Mouse (Mus musculus) kidney, postnatal 36 days (tissue): ENCODE data around the gene Cisd1.

Source experiments
- DNase-seq, 2 experiments: peaks; one replicate each; pipeline ENCODE4 v3.0.0; 2021 to 2022; ENCODE audit warnings: mixed read lengths in 2 of 2

The Cisd1 gene

DNA sequence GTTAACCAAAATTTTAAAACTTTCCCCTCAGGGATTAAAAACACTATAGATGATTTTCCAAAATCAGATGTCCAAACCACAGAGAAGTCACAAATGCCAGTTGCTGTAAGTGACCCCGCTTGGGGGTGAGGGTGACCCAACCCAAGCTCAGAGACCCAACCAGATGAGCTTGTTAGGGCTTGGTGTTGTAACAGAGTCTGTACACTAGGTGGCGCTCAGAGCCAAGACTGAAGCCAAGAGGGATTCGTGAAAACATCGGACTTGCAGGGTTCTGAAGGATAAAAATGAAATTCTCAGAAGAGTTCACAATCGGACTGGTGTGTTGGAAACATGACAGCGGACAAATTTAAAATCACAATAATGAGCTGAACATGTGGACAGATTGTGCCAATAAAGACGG is 18.0 kb downstream of the Cisd1 start:
- DNase-seq: peak; percentile 68 to 84

DNA sequence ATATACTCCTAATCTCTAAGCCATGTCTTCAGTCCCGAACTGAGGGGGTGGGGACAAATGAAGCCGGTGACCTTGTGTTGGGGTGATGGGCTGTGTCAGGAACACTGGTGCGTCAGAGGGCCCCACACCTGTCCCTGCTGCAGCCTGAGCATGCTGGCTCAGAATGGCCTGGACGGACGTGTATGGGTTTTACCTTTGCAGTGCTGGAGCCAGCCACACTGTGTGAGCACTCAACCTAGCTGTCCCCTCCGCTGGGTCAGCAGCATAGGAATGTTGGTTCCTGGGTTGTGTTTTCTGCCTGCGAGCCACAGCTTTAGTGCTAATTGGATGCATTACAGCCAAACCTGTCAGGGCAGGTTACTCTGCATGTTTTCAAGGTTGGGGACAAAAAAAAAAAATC is 18.6 kb downstream of the Cisd1 start:
- peak in 1 of 2 experiments; percentile 31 for DNase-seq

DNA sequence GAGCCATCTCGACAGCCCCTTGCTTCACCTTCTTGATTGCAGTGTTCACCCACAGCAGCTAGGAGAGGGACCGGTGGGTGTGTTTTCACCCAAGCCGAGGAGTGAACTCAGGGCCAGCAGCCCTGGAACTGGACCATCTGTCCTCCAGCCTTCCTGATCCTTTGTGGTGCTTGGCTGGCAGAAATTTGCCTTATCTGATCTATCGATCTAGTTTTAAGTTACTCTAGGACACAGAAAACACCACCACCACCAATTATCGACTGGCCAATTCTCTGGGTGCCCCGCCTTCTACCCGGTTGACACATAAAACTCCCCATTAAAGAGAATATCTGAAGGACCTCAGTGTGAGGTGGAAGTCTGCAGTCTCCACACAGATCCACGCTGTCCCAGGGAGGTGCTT is 21.1 kb downstream of the Cisd1 start:
- no peak for DNase-seq

DNA sequence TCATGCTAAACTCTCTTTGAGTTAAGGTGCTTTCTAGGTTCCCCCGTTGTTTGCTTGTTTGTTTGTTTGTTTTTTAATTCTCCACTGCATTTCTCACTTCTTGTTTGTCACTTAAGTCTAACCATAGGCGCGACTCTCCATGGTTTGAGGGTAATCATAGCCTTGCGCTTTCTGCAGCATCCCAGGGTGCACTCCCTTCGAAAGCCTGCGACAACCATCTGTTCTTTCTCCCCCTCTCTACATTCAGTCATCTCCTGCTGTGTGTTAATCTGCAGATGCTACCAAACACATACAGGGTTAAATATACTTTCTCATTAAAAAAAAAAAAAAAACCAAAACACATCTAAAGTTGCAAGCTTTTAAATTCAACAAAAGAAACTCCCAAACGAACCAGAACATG is 28.3 kb downstream of the Cisd1 start:
- no peak for DNase-seq

DNA sequence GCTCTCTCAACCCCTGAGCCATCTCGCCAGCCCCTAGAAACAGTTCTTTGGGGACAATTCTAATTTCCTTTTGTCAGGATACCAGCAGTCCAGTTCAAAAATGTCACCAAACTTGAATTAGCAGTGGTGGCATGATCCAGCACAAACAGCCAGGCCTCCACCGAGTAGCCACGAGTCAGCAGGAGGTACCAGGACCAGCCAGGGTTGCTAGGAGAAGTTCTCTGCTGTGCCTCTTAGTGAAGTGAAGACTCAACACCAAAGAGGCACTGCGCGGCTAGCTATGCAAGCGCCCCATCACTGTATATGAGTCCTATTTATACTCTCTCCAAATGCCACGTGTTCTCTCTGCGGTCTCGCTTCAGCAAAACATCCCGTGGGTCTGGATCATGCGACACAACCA is 28.7 kb downstream of the Cisd1 start:
- no peak for DNase-seq

DNA sequence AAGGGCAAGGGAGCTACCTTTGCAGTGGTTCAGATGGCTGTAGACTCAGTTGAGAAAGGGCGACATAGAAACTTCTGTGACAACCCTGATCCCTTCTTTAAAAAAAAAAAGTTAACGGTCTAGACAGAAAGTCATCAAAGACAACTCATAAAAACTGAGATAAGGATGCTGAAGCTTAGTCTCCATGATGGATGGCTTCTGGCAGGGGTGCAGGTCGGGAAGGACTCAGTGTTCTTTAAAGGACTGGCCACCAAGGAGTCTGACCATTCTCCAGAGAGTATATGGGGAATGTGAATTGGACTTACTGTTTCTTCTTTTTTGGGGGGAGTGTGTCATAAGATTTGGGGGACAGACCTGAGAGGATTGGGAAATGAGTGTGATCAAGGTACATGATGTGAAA is 30.2 kb downstream of the Cisd1 start:
- DNase-seq: no peak

DNA sequence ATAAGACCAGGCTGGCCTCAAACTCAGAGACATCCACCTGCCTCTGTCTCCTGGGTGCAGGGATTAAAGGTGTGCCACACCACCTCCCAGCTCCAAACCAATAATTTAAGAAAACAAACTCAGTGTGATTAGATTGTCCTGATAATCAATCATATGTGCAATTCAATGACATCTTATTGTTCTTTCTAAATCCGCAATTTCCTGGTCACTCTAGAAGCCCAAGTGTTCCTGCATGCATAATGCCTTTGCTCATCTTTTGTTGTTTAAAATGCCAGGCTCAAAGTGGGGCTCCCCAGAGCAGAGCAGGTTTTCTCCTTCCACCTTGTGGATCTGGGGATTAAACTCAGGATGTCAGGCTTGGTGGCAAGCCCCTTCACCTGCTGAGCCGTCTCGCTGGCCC is 34.5 kb downstream of the Cisd1 start:
- no peak for DNase-seq

DNA sequence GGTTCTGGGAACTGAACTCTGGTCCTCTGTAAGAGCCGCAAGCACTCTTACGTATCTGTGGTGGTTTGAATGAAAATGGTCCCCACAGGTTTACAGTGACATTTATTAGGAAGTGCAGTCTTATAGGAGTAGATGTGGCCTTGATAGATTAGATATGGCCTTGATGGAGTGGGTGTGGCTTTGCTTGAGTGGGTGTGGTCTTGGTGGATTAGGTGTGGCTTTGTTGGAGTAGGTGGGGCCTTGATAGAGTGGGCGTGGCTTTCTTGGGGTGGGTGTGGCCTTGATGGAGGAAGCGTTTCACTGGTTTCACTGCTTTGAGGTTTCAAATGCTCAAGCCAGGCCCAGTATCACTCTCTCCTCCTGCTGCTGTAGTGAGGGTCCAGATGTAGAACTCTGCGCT is 36.6 kb downstream of the Cisd1 start:
- no peak for DNase-seq

DNA sequence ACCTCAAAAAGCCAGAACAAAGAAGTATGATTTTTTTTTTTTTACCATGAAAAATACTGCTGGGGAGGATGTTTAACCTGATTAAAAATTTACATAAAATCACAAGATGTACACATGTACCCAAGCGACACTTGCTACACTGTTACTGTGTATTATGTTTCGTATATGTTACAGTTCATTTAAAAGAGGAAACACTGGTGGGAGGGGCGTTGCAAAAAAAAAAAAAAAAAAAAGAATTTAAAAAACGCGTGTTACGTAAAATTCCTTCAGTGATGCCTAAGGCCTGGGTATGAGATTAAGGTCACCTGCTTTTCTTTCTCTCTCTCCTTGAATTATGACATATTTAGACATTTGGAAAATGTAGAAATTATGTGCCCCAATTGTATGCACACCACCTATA is 38.0 kb downstream of the Cisd1 start:
- DNase-seq: no peak

DNA sequence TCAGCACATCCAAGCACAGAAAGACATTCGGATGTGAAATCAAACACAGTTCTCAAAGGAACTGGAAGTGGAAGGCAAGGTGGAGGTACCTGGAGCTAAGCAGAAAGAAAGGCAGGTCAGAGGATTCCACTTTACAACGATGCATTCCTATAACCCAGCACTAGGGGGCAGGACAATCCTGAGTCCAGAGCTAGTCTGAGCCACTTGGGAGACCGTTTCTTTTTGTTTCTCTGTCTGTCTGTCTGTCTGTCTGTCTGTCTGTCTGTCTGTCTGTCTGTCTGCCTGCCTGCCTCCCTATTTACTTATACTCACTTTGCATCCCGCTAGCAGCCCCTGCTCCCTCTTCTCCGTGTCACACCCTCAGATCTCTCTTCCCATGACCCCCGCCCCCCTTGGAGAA is 38.6 kb downstream of the Cisd1 start:
- peak; percentile 61 to 76 for DNase-seq

DNA sequence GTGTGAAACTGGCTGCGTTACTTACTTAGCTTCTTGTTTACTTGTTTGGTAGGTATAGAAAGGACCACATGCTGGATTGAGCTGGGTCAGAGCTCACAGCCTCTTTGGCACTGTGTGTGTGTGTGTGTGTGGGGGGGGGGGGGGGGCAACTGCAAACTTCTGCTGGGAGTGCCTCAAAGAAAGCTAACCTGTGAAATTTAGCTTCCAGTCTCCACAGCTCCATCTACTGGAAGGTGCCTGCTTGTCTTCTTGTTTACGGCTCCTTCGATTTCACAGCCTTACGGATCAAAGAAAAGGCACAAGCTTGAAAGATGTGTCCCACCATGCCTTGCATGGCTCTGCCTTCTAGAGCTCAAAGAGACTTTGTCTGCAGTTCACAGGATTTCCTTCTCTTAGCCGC is 42.3 kb downstream of the Cisd1 start:
- peak; percentile 45 to 63 for DNase-seq

DNA sequence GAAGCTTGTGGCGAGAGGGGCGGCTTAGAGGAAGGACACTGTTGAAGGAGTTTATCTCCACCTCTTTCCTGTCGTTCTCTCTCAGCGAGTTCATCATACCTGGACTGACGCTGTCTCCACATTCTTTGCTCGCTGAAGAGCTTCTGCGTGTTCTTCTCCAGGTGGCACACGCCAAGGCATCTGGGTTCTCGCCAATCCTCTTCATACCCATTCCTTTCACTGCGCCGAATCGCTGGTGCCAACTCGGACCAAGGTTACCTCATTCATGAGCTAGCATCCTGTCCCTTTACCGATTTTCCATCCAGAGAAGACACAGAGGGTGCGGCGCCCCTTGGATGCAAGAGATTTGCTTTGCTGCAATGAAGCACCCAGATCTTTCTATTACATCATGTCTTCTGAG is 44.6 kb downstream of the Cisd1 start:
- DNase-seq: no peak

DNA sequence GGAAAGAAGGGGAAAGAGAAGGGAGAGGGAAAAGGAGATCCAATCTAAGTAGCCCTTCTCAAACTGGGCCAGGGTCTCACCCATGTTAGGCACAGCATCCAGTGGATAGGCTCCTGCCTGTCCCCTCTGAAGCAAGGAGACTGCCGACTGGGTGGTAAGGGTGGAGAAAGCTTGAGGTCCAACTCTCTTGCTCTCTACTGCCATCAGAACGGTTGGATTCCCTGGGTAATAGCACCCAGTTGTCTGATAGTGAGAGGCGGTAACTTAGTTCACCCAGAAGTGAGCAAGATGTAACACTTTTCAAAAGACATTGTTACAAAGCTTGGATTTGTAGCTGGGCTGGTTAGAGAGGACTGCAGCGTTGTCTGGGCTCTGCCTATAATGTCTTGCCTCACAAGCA is 51.5 kb downstream of the Cisd1 start:
- no peak for DNase-seq

DNA sequence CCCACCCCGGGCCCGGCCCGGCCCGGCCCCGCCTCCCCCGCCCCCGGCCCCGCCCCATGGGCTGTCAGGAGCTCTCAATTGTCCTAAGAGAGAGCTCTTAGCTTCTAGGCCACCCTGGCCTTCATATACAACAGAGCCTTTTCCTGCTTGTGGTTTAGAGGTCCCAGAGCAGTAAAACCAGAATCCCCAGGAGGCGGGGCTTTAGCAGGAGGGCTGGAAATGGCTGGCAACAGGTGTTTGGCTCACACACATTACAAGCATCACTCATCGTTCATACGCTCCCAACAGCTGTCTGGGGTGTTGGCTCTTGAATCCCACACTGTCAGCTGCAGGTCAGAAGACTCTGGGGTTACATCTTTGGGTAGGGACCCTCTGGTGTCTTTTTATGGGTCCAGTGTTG is 52.5 kb downstream of the Cisd1 start:
- DNase-seq: no peak

DNA sequence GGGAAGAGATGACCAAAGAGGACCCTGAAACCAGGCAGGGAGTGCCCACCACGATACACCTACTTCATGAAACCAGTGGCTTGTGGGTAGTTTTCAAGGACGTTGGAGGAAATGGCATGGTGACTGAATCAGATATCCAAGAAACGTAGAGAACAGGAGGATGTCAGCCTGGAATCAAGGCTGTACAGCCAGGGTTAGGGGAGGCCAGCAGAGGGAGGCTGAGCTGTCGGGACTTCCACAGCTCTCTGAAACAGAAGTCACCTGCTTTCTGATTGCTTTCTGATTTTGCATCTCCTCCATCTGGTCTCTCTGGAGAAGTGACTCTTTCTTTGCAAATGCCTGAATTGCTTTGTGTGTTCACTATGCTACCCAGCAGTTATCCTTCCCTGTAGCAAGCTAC is 53.0 kb downstream of the Cisd1 start:
- no peak for DNase-seq

DNA sequence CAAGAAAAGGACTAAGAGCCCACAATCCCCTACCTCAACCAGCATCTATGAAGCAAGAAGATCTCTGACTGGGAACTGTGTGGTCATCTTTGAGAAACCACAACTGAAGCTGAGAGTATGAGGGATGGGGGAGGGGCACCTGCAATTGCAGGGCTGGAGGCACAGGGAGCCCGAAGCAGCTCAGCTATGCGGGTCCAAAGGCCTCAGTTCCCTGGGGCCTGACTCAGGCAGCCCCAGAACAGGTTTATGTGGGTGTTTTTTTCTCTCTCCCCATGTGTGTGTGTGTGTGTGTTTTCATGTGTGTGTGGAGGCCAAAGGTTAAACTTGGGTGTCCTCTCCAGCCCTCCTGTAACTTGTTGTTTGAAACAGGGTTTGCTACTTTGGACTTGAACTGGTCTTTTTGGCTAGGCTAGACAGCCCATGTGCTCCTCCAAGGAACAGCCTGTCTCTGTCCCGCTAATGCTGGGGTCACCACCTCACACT is 53.5 kb downstream of the Cisd1 start:
- peak; percentile 68 to 77 for DNase-seq

DNA sequence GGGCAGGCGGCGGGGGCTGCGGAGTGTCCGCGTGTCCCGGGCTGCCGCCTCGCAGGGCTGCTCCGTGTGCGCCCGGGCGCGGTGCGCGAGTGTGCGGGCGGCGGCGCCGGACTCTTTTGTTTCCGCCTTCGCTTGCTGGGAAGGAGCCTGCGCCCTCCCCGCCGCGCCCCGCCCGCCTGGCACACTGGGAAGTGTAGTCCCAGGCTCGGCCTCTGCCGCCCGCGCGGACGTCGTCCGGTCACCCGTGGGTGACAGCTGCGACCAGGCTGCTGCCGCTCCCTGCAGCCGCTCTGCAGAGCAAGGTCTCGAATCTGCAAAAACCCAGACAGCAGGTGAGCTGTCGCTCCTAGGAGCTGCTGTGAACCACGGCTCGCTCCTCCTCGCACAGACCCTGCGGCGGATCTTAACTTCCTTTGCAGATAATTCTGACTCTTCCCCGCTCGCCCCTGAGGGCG is 59.6 kb downstream of the Cisd1 start, which contains the start of gene Ube2d1:
Gene Ube2d1, minus strand, starts transcription at position 137 of the 455 bp plus-strand sequence.
- peak; percentile 87 to 95 for DNase-seq

DNA sequence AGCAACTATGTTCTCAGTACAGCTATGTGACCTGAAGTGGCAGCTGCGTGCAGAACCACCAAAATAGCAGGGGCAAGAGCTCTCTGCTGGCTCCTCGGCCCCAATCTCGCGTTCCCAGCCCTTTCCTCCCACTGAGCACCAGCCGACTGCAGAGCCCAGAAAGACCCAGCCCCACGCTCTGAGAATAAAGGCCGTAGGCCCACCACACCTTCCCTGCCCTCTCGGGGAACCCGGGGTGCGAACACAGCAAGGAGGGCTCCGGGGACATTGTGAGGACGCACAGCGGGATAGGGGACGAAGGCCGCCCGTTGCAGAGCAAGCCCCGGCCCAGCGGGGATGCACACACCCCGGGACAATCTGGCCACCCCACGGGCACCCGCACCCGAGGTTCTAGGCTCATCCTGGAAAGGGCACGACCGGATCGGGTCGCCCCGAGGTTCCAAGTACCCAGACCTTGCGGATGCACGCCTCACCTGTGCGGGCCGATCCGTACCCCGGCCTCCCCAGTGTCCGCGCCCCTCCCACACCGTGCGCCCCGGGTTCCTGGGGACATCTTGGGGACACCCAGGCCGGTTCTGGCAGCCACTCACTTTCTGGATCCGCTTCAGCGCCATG is 60.1 kb downstream of the Cisd1 start:
- DNase-seq: no peak

DNA sequence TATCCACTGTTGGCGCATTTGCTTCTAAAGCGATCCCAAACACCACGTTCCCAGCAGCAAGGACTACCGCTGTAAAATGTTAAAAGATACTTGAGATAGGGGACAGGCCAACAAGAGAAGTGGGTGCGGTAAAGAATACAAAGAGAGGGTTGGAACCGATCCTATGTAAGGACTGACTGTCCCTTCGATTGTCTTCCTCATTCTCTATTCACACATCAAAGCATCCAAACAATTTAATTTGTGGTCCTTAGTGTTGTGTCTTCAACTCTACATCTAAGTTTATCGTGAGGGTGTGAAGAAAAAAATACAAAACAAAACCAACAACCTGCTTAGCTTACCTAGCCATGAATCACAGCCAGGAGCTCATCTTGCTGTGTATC is 60.6 kb downstream of the Cisd1 start:
- DNase-seq: no peak
